Mouse (Mus musculus) thymus, adult 18-20 months (tissue): ENCODE data around the gene Bend3.
"Not testable (repeated sequence)": the region's sequence is repeated elsewhere in the genome, so short reads cannot be mapped to it uniquely, and the experiment has no call there.

ENCODE experiments used
- DNase-seq, 2 experiments: peaks; one replicate each; pipeline ENCODE4 v3.0.0; 2022; ENCODE audit warnings: mixed read lengths in 2 of 2

Gene Bend3

DNA sequence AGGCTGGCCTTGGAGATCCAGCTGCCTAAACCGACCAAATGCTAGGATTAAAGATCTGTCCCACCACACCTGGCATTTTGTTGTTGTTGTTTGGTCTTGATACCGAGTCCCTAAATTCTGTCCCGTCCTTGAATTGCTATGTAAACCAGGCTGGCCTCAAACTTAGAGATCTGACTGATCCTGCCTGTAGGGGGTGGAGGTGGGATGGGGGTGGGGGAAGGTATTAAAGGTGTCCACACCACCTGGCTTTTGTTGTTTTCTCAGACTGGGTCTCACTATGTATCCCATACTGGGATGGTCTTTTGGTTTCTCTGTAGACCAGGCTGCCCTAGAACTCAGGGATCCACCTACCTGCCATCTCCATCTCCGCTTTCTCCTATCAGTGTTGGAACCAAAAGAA, 2.5 kb downstream of the Bend3 start:
- DNase-seq, result no peak

DNA sequence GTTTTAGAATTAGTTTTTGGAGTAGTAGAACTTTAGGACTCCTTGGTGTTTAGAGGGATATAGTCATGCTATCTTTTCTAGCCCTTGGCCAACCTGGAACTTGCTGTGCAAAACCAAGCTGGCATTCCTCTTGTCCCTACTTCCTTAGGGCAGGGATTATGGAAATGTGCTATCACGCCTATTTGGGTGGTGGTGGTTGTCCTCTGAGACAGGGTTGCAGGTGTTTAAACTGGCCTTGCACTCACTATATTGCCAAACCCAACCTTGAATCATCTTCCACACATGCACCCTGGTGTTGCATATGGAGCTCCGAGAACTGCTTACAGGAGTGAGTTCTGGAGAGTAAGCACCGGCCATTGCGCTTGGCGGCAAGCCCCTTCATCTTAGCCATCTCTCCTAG, 3.4 kb downstream of the Bend3 start:
- DNase-seq, result no peak

DNA sequence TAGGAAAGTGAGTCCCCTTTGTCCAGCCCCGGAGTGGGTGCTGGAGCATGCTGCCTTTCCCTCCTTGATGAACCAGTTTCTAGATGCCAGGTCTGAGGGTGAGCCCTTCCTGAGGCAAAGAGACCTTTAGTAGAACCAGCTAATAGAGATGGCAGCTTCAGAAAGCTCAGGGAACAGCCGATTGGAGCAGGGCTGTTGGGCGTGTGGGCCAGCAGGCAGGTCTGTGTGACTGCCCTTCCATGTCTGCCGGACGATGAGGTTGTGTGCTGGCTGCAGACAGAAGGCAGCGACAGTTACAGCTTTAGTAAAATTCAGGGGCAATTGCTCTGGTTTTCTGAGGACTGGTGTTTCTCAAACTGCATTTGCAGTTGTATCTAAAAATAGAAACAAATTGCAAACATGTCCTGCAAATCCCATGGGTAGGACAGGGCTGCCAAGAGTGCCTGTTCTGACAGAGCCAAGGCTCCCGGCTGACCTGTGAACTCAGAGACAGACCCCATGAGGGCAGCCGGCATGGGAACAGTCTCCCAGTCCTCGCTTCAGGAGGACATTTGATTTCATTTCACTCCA, 4.9 kb downstream of the Bend3 start:
- DNase-seq, result no peak

DNA sequence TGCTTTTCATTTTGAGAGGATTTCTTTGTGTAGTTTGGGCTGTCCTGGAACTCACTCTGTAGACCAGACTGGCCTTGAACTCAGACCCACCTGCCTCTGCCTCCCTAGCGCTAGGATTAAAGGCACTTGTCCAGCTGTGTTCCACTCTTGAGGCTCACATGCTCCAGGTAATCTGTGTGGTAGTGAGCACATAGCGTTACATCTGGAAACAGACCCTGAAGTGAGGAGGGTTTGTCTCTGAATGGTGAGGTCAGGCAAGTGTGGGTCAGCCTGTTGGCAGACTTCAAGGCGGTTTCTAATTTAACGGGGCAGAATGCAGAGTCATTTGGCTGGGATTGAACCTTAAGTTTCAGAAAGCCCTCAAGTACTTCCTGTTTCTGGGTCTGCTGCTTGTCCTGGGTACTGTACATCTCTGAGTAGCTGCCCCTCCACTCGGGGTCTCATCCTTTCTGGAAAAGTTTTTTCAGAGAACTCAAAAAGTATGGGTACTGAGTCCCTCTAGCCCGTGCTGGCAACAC, 7.2 kb downstream of the Bend3 start:
- no peak for DNase-seq

GRCm38 (mm10) chr10:43487441-43488010, 8.9 kb downstream of the Bend3 start:
- no peak for DNase-seq

GRCm38 (mm10) chr10:43488258-43488657, 9.6 kb downstream of the Bend3 start:
- DNase-seq, result no peak

GRCm38 (mm10) chr10:43489139-43489538, 10.5 kb downstream of the Bend3 start:
- DNase-seq, result no peak

- no peak for DNase-seq
Measured at GRCm38 (mm10) chr10:43489550-43489949, 10.9 kb downstream of the Bend3 start.

DNA sequence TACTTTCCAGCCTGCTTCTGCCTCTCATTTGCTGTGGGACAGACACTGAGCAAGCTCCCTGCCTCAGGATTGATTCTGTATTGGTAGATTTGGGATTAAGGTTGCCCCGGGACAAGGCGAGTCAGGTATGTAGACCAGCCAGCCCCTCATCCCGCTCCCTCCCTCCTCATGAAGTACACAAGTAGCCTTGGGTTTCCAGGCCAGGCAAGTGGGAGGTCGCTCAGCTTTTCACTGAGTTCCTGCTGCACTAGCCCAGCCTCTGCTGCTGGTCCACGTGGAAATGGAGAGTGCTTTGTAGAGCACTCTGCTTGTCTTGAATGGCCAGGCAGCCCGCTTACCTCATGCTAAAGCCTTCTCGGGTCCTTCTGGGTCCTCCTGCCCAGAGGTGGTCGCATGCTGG, 11.4 kb downstream of the Bend3 start:
- DNase-seq, result no peak

- DNase-seq, result no peak
Measured at GRCm38 (mm10) chr10:43490846-43491245, 12.2 kb downstream of the Bend3 start.

DNA sequence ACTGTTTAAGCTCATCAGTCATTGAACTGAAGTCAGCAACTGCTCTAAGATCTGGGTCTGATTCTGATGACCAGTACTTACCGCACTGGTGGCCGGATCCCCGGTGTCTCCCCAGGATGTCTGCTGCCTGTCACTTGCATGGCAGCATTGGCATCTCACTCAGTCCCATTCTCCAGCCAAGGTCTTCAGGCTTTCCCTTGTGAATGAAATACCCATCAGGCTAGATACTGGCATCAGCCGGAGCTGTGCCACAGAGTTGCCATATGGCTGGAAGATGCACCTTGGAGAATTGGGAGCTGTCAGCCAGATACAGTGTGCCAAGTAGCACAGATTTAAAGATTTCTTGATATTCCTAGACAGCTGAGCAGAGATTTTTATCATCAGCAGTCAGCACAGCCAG, 24.0 kb downstream of the Bend3 start:
- no peak for DNase-seq

- no peak for DNase-seq
Measured at GRCm38 (mm10) chr10:43504291-43504690, 25.7 kb downstream of the Bend3 start.

DNA sequence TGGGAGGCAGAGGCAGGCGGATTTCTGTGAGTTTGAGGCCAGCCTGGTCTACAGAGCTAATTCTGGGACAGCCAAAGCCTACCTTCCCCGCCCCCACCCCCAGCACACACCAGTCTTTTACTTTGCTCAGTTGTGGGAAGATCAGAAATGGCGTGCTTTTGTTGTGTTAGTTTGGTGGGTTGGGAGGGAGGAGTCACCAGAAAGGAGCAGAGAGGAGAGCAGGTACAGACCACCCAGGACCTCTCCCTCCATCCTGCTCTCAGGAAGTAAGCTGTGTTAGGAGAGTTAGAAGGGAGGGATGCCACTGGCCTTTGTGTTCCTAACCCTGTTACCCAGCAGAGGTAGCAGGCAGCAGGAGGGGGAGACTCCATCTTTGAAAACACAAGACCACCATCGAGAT, 28.4 kb downstream of the Bend3 start:
- DNase-seq, result no peak

GRCm38 (mm10) chr10:43509228-43509627, 30.6 kb downstream of the Bend3 start:
- no peak for DNase-seq

DNA sequence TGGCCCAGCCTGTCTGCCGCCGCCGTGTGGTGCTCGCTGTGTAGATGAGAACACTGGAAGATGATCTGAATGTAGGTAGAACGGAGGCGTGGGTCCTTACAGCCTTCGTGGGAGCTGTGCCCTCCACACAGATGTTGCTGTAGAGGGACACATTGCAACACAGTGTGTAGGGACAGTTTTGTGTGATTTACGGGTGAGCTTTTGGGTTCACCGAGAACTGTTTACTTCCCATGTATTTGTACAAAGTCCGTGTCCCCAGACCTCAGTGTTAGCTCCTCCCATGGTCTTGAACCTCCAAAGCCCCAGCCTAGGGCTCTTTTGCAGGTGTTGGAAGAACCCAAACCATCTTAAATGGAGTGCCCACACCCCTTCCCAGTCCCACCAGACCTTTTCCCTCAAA, 34.3 kb downstream of the Bend3 start:
- no peak for DNase-seq

DNA sequence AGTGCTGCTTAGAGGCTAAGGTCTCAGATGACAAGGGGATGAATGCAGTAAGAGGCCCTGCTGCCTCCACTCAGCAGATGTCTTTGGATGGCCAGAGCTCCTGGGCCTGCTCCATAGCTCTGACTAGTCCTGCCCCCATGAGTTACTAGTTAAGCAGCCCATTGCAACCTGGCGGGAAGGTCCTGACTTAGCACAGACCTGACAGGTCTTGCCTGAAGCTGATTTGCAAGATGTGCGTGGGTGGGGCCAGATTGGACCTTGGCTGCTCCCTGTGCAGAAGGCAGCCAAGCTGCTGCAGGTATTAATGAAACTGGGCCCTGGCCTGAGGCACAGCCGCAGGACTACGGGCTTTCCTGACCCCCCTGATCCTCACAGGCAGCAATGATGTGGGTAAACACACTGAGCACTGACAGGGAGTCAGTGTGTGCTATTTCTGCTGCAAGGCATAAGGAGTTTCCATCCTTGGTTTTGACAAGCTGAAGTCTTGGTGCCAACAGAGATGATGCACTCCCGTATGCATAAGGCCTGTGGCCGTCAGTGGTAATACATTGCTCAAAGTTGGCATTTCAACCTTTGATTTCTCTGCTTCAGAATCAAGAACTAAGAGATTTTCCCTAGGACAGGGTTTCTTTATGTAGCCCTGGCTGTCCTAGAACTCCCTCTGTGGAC, 38.5 kb downstream of the Bend3 start:
- DNase-seq, result no peak

GRCm38 (mm10) chr10:43517836-43518235, 39.2 kb downstream of the Bend3 start:
- no peak for DNase-seq

DNA sequence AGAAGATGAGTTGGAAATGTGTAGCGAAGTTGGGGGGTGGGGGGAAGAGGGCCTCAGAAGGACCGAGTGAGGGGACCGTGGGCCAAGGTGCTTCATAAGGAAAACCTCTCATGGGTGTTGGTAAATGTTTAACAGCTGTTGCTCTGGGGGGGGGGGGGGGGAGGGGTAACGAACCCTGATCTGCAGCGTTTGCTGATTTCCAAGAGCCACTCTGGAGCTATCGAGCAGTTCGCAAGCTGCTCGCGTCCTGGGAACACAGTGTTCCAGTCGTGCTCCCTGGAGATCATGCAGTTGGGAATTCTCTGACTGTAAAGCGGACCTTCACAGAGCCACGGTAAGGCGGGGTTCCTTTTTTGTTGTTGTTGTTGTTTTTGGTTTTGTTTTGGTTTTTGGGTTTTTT, 39.7 kb downstream of the Bend3 start:
- DNase-seq, result no peak

GRCm38 (mm10) chr10:43519977-43520376, 41.3 kb downstream of the Bend3 start:
- no peak for DNase-seq

DNA sequence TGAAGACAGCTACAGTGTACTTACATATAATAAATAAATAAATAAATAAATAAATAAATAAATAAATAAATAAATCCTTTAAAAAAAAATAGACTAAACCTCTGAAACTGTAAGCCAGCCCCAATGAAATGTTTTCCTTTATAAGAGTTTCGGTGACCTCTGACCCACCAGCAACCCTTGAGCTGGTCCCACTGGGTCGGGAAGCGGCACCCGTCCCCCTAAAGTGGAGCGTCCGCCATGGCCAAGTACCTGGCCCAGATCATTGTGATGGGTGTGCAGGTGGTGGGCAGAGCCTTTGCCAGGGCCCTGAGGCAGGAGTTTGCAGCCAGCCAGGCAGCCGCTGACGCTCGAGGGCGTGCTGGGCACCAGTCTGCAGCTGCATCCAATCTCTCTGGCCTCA, 45.3 kb downstream of the Bend3 start, which contains the start of gene Gm9803:
Gm9803 (plus strand) TSS at position 154 of the 400 bp plus-strand sequence.
- DNase-seq, result not testable (repeated sequence)

DNA sequence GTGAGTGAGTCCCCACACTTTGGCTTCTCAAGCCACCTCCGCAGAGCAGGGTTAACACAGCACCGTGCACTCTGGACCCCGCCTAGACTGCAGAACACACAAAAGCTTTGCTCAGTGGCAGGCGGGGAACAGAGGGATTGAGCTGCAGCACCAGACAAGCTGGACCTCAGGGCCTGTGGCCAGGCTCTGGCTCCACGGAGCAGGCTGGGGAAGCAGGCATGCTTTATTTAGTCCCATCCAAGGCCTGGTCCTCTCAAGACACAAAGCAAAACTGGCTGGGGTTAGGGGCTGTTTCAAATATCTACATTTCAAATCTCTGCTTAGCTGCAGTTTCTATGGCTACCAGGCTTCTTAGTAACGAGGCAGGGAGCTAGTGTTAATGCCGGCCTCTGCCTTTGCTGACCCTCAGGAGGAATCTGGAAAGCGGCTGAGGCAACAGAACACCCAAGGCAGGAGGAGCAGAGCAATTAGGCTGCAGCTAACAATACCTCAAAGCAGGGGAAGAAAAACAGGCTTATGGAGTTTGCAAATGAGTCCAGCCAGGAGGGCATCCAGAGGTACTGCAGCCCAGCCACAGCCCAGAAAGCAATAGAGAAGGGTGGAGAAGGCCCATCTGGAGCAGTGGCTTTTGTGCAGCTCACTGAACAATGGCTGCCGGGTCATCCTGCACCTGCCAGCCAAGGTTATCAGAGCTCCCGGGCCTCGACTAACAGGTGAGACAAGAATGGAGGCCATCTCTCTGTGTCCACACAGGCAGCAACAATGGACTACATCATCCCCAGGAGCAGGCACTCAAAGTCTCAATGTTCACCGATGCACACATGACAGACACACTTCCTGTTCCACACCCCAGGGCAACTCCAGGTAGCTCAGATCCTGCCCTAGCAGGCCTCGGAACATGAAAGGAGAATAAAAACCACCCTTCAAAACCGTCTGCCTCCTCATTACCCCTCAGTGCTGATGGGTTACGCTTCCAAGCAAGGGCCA, 48.9 kb downstream of the Bend3 start:
- no peak for DNase-seq

DNA sequence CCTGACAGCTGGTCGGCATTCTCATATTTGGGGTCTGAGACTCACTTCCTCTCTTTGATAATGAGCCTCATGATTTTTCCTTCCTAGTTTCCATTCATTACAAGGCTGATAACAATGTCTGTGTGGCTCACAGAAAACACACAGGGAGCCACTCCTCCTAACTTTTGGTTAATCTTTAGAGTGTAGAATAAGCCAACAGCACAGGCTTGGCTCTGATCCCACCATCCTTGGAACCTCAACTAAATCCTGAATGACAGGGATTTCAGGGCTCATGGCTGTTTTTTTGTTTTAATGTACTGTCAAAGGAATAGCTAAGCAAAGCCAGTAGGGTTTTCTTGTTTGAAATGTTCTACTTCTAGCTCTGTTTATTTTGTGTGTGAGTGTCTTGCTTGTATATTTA, 55.8 kb downstream of the Bend3 start:
- no peak for DNase-seq

DNA sequence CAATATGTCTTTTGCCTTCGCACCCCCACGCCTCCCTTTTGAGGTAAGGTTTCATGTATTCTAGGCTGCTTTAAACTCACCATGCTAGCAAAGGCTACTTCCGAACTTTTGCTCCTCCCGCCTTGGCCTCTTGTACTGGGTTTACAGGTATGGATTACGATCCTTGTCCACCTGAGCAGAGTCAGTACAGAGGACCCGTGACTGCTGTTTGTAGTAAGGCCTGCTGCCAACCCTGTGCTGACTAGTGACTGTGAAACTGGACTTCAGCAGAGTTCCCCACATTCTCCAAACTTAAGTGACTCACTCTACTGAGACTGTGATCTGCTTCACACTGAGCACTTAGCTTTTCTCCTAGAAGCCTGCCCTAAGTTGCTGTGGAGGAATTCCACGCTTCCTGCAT, 59.0 kb downstream of the Bend3 start:
- DNase-seq, result no peak
